Mouse (Mus musculus) heart, postnatal 0 days (tissue): ENCODE results near the gene Clec2h.
A peak's percentile ranks its signal among the peaks of the same experiment; 100 is the strongest.

ENCODE experiments used
- CTCF ChIP-seq: IDR thresholded peaks from 2 replicates; pipeline ENCODE4 v1.5.1; 2016; ENCODE audit warnings: antibody characterized with exemption, control low read depth, low read depth
- EP300 ChIP-seq: IDR thresholded peaks from 2 replicates; pipeline ENCODE4 v1.6.1; 2016; ENCODE audit warnings: antibody characterized with exemption, low read depth

GRCm38 (mm10) chr6:128662206-128662605 lies at the start of gene Clec2h:
- TF ChIP-seq CTCF (peak; percentile 22; the same call in 1 of the 2 replicates), EP300 (no peak)
